Mouse (Mus musculus): ENCODE results near the gene Hnrnph3. TPM values are rescaled to one million over a fixed set of nuclear protein-coding genes. Genes with fewer than 3 reads are reported as not detected.
A peak's percentile ranks its signal among the peaks of the same experiment; 100 is the strongest.

The Hnrnph3 gene
- total RNA-seq, 2 experiments from 2014 or later = 26.9 to 28.7 TPM

GRCm38 (mm10) chr10:63038571-63039320 is 14.7 kb upstream of the Hnrnph3 start:
- DNase-seq = no peak
- intact Hi-C loops (cut with DNase I) = no loop called here

DNA sequence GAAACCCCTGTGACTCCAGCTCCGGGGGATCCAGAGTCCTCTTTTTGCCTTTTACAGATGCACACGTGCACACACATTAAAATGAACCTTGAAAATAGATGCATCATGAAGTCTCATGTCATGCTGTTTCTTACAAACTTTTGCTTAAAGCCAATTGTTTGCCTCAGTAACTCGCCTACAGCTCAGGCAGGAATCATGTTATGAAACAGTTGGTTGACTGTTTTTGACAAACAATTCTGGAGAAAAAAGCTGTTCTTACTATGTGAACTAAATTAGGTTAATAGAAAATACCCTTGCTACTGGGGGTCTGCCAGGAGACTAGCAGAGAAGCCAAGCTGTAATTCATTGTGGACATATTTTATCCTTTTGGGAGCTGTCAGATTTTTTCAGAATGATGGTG is 8.9 kb upstream of the Hnrnph3 start:
- no peak for DNase-seq
- intact Hi-C loops (cut with DNase I) = no loop called here

GRCm38 (mm10) chr10:63032267-63032666 is 8.2 kb upstream of the Hnrnph3 start:
- no peak for DNase-seq
- intact Hi-C loops (cut with DNase I) = no loop called here

- DNase-seq = no peak
- intact Hi-C loops (cut with DNase I) = no loop called here
These were observed 4.4 kb upstream of the Hnrnph3 start for GRCm38 (mm10) chr10:63028396-63028795.

- DNase-seq = no peak
These were observed 3.6 kb upstream of the Hnrnph3 start for GRCm38 (mm10) chr10:63027376-63028161.

DNA sequence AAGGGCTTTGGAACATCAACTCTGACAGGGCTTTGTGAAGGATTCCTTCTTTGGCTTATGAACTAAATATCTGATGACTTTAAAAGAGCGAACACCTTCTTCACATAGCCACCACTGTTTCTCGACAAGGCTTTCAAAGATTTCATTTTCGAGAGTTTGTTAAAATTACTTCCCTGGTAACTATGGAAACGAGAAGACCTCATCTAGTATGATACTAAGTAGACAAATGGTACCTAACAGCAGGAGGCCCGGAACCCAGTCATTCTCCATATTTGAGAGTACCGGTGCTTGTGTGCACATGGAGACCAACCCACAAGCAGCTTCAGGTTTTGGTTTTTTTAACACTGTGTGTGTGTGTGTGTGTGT is 2.8 kb upstream of the Hnrnph3 start:
- DNase-seq = no peak
- intact Hi-C loops (cut with DNase I) = no loop called here

More at GRCm38 (mm10) chr10:63027376-63028161, 3.6 kb upstream of the Hnrnph3 start:
- intact Hi-C loops (cut with DNase I) = no loop called here

- no peak for DNase-seq
- intact Hi-C loops (cut with DNase I) = no loop called here
These were observed 2.3 kb upstream of the Hnrnph3 start for GRCm38 (mm10) chr10:63026156-63026794.

GRCm38 (mm10) chr10:63025491-63026011 is 1.5 kb upstream of the Hnrnph3 start:
- DNase-seq = no peak
- intact Hi-C loops (cut with DNase I) = loop anchor here (2.0 kb wide), 1 partner anchor 41 kb away; no protein-coding TSS in a partner anchor

- intact Hi-C loops (cut with DNase I) = loop anchor here (2.0 kb wide), 1 partner anchor 42 kb away; no protein-coding TSS in a partner anchor
- DNase-seq = no peak
These were observed 999 bp upstream of the Hnrnph3 start for GRCm38 (mm10) chr10:63025016-63025415.

GRCm38 (mm10) chr10:63024580-63024910 is 528 bp upstream of the Hnrnph3 start:
- peak; percentile 63 to 70 for DNase-seq
- intact Hi-C loops (cut with DNase I) = loop anchor here (2.0 to 5.0 kb wide), 3 partner anchors 42 to 232 kb away; partner anchors contain the start of genes Ccar1 and Herc4

- intact Hi-C loops (cut with DNase I) = loop anchor here (5.0 kb wide), 2 partner anchors 219 to 231 kb away; partner anchors contain the start of genes Ccar1 and Herc4
- peak; percentile 78 to 81 for DNase-seq
These were observed 782 bp downstream of the Hnrnph3 start for GRCm38 (mm10) chr10:63023121-63023748.

DNA sequence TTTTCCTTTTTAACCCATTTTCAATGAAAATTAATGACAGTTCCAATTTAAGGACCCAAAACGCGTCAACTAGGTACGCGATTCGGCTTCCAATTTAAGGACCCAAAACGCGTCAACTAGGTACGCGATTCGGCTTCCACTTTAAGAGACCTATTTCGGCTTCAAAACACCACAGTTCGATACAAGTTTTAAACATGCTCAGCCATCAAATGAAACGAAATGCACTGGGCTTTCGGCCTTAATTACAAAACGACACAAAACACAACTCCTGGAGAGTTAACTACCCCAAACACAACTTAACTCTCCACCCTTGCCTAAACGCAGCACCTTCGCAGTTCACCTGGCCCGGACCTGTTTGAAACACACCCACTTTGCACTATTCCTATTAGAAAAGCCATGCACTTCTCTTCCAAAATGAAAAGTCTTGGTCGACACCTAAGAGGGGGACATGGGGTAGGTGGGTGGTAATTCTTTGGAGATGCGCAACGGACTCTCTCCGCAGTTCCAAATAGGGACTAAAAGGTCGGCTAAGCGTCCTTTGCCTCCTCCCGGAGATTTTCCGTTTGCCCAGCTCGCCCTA is 1.4 kb downstream of the Hnrnph3 start:
- intact Hi-C loops (cut with DNase I) = loop anchor here (5.0 kb wide), 2 partner anchors 220 to 230 kb away; partner anchors contain the start of genes Ccar1 and Herc4
- no peak for DNase-seq

DNA sequence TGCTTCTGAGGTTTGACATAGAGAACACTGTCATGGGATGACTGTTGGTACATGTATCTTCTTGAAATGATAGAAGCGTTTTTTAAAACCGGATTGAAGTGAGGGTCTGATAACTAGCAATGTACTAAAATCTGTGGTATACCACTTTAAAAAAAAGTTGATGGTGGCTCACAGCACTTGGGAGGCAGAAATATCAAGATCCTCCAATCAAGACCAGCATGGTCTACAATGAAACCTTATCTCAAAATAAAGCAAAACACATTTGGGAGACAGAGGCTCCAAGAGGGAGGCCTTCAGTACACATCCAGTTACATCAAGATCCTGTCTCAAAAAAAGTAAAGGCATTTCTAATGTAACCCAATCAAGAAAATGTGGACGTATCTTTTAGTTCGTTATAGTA is 2.3 kb downstream of the Hnrnph3 start:
- intact Hi-C loops (cut with DNase I) = loop anchor here (5.0 kb wide), 2 partner anchors 221 to 229 kb away; partner anchors contain the start of genes Ccar1 and Herc4
- DNase-seq = no peak

GRCm38 (mm10) chr10:63019304-63019703 is 4.7 kb downstream of the Hnrnph3 start:
- intact Hi-C loops (cut with DNase I) = no loop called here
- DNase-seq = no peak

DNA sequence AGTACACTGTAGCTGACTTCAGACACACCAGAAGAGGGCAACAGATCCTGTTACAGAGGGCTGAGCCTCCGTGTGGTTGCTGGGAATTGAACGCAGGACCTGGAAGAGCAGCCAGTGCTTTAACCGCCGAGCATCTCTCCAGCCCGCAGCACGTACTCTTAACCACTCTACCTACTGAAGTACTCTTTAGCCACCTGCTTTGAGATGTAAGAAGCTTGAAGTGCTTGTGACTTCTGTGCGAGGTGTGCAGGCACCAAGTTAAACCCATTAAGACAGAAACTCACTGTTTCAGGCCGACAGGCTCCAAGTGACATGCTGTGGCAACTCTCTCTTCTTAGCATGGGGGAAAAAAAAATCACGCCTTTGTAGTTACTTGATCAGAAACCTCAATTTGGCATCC is 9.8 kb downstream of the Hnrnph3 start:
- no peak for DNase-seq
- intact Hi-C loops (cut with DNase I) = no loop called here

GRCm38 (mm10) chr10:63013476-63013875 is 10.5 kb downstream of the Hnrnph3 start:
- DNase-seq = no peak
- intact Hi-C loops (cut with DNase I) = no loop called here

DNA sequence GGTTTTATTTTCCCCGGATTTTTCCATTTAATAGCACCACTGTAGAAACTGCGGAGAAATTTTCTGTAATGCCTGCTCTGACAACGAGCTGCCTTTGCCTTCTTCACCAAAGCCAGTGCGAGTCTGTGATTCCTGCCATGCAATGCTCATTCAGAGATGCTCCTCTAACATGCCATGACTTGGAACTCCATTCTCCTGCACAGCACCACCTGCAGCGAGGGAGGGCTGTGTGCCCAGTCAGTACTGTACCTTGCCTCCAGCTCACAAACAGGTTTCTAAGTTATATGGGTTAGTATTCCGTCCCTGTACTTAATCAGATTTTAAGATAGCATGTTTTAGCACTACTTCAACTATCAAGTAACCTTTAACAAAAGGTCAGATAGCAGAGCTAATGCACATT is 12.5 kb downstream of the Hnrnph3 start:
- DNase-seq = no peak

DNA sequence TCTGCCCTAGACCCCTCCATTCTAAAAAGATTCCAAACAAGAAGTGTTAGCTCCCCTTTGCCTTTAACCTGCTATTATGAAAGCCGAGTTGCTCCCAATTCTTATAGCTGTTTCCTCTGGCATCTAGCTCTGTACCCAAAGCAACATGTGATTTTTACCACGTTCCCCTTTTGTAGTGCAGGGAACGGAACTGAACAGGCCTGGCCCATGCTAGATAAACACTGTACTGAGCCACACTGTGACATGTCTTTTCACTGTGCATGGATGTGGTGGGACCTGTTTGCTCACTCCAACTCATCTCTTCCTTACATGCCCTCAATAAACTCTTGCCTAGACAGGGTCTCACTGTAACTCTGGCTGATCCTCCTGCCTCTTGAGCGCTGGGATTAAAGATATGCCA is 13.7 kb downstream of the Hnrnph3 start:
- no peak for DNase-seq
- intact Hi-C loops (cut with DNase I) = no loop called here

More for the DNA sequence above, 12.5 kb downstream of the Hnrnph3 start:
- intact Hi-C loops (cut with DNase I) = no loop called here

GRCm38 (mm10) chr10:63008193-63008592 is 15.8 kb downstream of the Hnrnph3 start:
- DNase-seq = no peak
- intact Hi-C loops (cut with DNase I) = no loop called here

- DNase-seq = no peak
- intact Hi-C loops (cut with DNase I) = no loop called here
These were observed 19.5 kb downstream of the Hnrnph3 start for GRCm38 (mm10) chr10:63004556-63004955.

All from heart, postnatal 14 days (tissue).